Mouse (Mus musculus) intestine, embryonic 16.5 days (tissue): ENCODE results near the gene Prrt1. TPM values are rescaled to one million over a fixed set of nuclear protein-coding genes. Genes with fewer than 3 reads are reported as not detected.

Experiments used
- ATAC-seq: fragments of 200-750 bp; cut with Nextera tagmentation; 2 replicates; pipeline ENCODE4 v1.8.0; 2017; ENCODE audit warnings: moderate TSS enrichment, moderate library complexity
- H3K27ac ChIP-seq: fragments of 300-500 bp; sonication (generic); 2 replicates; pipeline ENCODE4 v1.5.1; 2014; ENCODE audit warnings: mild to moderate bottlenecking, low read length
- H3K27me3 ChIP-seq: fragments of 300-500 bp; sonication (generic); replicated peaks from 2 replicates; pipeline ENCODE4 v1.6.1; 2014; ENCODE audit warnings: low read length, control low read depth, mixed read lengths; ENCODE audit not compliant: control insufficient read depth, insufficient read depth
- H3K36me3 ChIP-seq: fragments of 300-500 bp; sonication (generic); 2 replicates; pipeline ENCODE4 v1.6.1; 2014; ENCODE audit warnings: low read length, control low read depth; ENCODE audit not compliant: control insufficient read depth, insufficient read depth
- H3K4me1 ChIP-seq: fragments of 300-500 bp; sonication (generic); 2 replicates; pipeline ENCODE4 v1.6.1; 2014; ENCODE audit warnings: low read length, control low read depth, mixed read lengths; ENCODE audit not compliant: control insufficient read depth, insufficient read depth
- H3K4me2 ChIP-seq: fragments of 300-500 bp; sonication (generic); 2 replicates; pipeline ENCODE4 v1.6.1; 2014; ENCODE audit warnings: low read depth, low read length, control low read depth
- H3K4me3 ChIP-seq: fragments of 300-500 bp; sonication (generic); 2 replicates; pipeline ENCODE4 v1.5.1; 2014; ENCODE audit warnings: mild to moderate bottlenecking, low read length
- H3K9ac ChIP-seq: fragments of 300-500 bp; sonication (generic); 2 replicates; pipeline ENCODE4 v1.6.1; 2014; ENCODE audit warnings: low read depth, low read length
- H3K9me3 ChIP-seq: fragments of 300-500 bp; sonication (generic); 2 replicates; pipeline ENCODE4 v1.6.1; 2016; ENCODE audit warnings: low read length, control low read depth; ENCODE audit not compliant: control insufficient read depth
- WGBS: fragments of 180-500 bp; shearing (Covaris S2); extraction: QIAGEN DNeasy Blood & Tissue Kit; methylation state at CpG from one replicate; pipeline ENCODE4 v1.1.7; 2014; 5-methylcytosine and 5-hydroxymethylcytosine counted together
- polyA plus RNA-seq: library from polyadenylated mRNA; unstranded; fragments of >200 nt; fragmentation: Nextera tagmentation; extraction: Ambion mirVana; gene quantifications from 2 replicates; pipeline ENCODE4 v1.2.1, GENCODE M21; 2015

Gene Prrt1
- polyA plus RNA-seq, 1 experiment from 2014 or later: 0.32 TPM

GRCm38 (mm10) chr17:34588767-34589166, 40.6 kb upstream of the Prrt1 start:
- H3K36me3 ChIP-seq: no peaks in the 10 kb centered on the region
- 64% methylated on average over 3 of the region's 3 CpGs for WGBS
- no peak overlapping the region for H3K4me3 ChIP-seq
- no peak overlapping the region; the same call in 1 of the 2 replicates for H3K4me2 ChIP-seq
- no peak overlapping the region for H3K27ac ChIP-seq
- H3K9me3 ChIP-seq: no peaks in the 10 kb centered on the region
- no peak overlapping the region for H3K9ac ChIP-seq
- no peaks in the 10 kb centered on the region for H3K27me3 ChIP-seq
- ATAC-seq: no peak
- peaks cover 48% of the 10 kb centered on the region for H3K4me1 ChIP-seq

GRCm38 (mm10) chr17:34589206-34589605, 40.1 kb upstream of the Prrt1 start:
- peak overlapping the region; percentile 93 for H3K27ac ChIP-seq
- peak overlapping the region; percentile 92 for H3K4me2 ChIP-seq
- H3K4me3 ChIP-seq: peak overlapping the region; percentile 24; the same call in 1 of the 2 replicates
- H3K27me3 ChIP-seq: no peaks in the 10 kb centered on the region
- no peaks in the 10 kb centered on the region for H3K36me3 ChIP-seq
- no peaks in the 10 kb centered on the region for H3K9me3 ChIP-seq
- peak overlapping the region; percentile 99; the same call in 1 of the 2 replicates for H3K9ac ChIP-seq
- ATAC-seq: no peak
- H3K4me1 ChIP-seq: peaks cover 52% of the 10 kb centered on the region
- 52% methylated on average over 7 of the region's 7 CpGs for WGBS

- Histone ChIP-seq H3K4me3 (peak within 1 kb of the TSS; percentile 90), H3K27ac (peak within 1 kb of the TSS; percentile 93), H3K4me1 (peaks cover 57% of the 10 kb centered on the region), H3K9ac (peak within 1 kb of the TSS; percentile 99), H3K9me3 (no peaks in the 10 kb centered on the region), H3K36me3 (0 out of 2 replicates have a peak, but pooled peaks cover 1% of the 10 kb centered on the region), H3K27me3 (no peaks in the 10 kb centered on the region), H3K4me2 (peak within 1 kb of the TSS; percentile 92)
- WGBS: 19% methylated on average over 7 of the region's 7 CpGs
- ATAC-seq: no peak
These were observed 39.6 kb upstream of the Prrt1 start, which contains the start of gene Gpsm3 for GRCm38 (mm10) chr17:34589681-34590101. TSS of gene Gpsm3 (plus strand) at chr17:34589806.

- Histone ChIP-seq H3K9ac (peak overlapping the region; percentile 99), H3K4me3 (peak overlapping the region; percentile 90), H3K9me3 (no peaks in the 10 kb centered on the region), H3K27ac (peak overlapping the region; percentile 93), H3K36me3 (peaks cover 6% of the 10 kb centered on the region), H3K27me3 (no peaks in the 10 kb centered on the region), H3K4me1 (peaks cover 61% of the 10 kb centered on the region), H3K4me2 (peak overlapping the region; percentile 92)
- no peak for ATAC-seq
- 69% methylated on average over 15 of the region's 15 CpGs for WGBS
These were observed 39.0 kb upstream of the Prrt1 start for GRCm38 (mm10) chr17:34590154-34590987.

GRCm38 (mm10) chr17:34591029-34591993, 38.0 kb upstream of the Prrt1 start, which contains the start of gene Pbx2:
TSS of gene Pbx2 (plus strand) at chr17:34591266.
- ATAC-seq: peak; percentile 16
- peak within 1 kb of the TSS; percentile 90 for H3K4me3 ChIP-seq
- peak within 1 kb of the TSS; percentile 92 for H3K4me2 ChIP-seq
- H3K9ac ChIP-seq: peak within 1 kb of the TSS; percentile 99
- no peaks in the 10 kb centered on the region for H3K27me3 ChIP-seq
- H3K9me3 ChIP-seq: no peaks in the 10 kb centered on the region
- H3K36me3 ChIP-seq: peaks cover 12% of the 10 kb centered on the region
- H3K27ac ChIP-seq: peak within 1 kb of the TSS; percentile 99
- WGBS: 7% methylated on average over 21 of the region's 21 CpGs
- peaks cover 56% of the 10 kb centered on the region for H3K4me1 ChIP-seq

GRCm38 (mm10) chr17:34591994-34592375, 37.3 kb upstream of the Prrt1 start:
- peaks cover 52% of the 10 kb centered on the region for H3K4me1 ChIP-seq
- peak; percentile 54 for ATAC-seq
- under 1% methylated on average over 33 of the region's 35 CpGs for WGBS

GRCm38 (mm10) chr17:34592581-34593549, 36.5 kb upstream of the Prrt1 start:
- Histone ChIP-seq H3K27ac (peak overlapping the region; percentile 99), H3K4me2 (peak overlapping the region; percentile 92), H3K9ac (peak overlapping the region; percentile 99), H3K36me3 (peaks cover 12% of the 10 kb centered on the region), H3K9me3 (no peaks in the 10 kb centered on the region), H3K4me3 (peak overlapping the region; percentile 90), H3K27me3 (no peaks in the 10 kb centered on the region), H3K4me1 (peaks cover 57% of the 10 kb centered on the region)
- ATAC-seq: peak; percentile 10
- WGBS: 1% methylated on average over 32 of the region's 32 CpGs

More at GRCm38 (mm10) chr17:34591994-34592375, 37.3 kb upstream of the Prrt1 start:
- H3K9ac ChIP-seq: peak overlapping the region; percentile 99
- peak overlapping the region; percentile 92 for H3K4me2 ChIP-seq
- H3K36me3 ChIP-seq: peaks cover 12% of the 10 kb centered on the region
- peak overlapping the region; percentile 90 for H3K4me3 ChIP-seq
- H3K27me3 ChIP-seq: no peaks in the 10 kb centered on the region
- H3K9me3 ChIP-seq: no peaks in the 10 kb centered on the region
- peak overlapping the region; percentile 99 for H3K27ac ChIP-seq

- peaks cover 12% of the 10 kb centered on the region for H3K36me3 ChIP-seq
- peak overlapping the region; percentile 99 for H3K9ac ChIP-seq
- H3K27ac ChIP-seq: no peak overlapping the region; the same call in 1 of the 2 replicates
- WGBS: 35% methylated on average over 34 of the region's 34 CpGs
- H3K4me3 ChIP-seq: peak overlapping the region; percentile 90
- H3K27me3 ChIP-seq: no peaks in the 10 kb centered on the region
- H3K4me2 ChIP-seq: peak overlapping the region; percentile 92
- peaks cover 55% of the 10 kb centered on the region for H3K4me1 ChIP-seq
- H3K9me3 ChIP-seq: no peaks in the 10 kb centered on the region
- no peak for ATAC-seq
These were observed 35.4 kb upstream of the Prrt1 start for GRCm38 (mm10) chr17:34593752-34594525.
